Mouse (Mus musculus) heart, postnatal 0 days (tissue): Measurements from ENCODE around the gene Pon3. TPM values are rescaled to one million over a fixed set of nuclear protein-coding genes. Genes with fewer than 3 reads are reported as not detected.

Experiments used
- ATAC-seq: fragments of 200-750 bp; cut with Nextera tagmentation; 2 replicates; pipeline ENCODE4 v1.8.0; 2017; ENCODE audit warnings: low read depth, moderate number of reproducible peaks, moderate library complexity; ENCODE audit not compliant: insufficient read depth
- DNase-seq: peaks from one replicate; pipeline ENCODE4 v3.0.0-alpha.2; 2016; ENCODE audit warnings: low spot score
- H3K27ac ChIP-seq: fragments of 300-500 bp; sonication (generic); 2 replicates; pipeline ENCODE4 v1.5.1; 2014; ENCODE audit warnings: low read depth, mild to moderate bottlenecking
- H3K27me3 ChIP-seq: fragments of 300-500 bp; sonication (generic); 2 replicates; pipeline ENCODE4 v1.6.1; 2014; ENCODE audit warnings: low read length, mixed read lengths; ENCODE audit not compliant: control insufficient read depth, insufficient read depth
- H3K36me3 ChIP-seq: fragments of 300-500 bp; sonication (generic); replicated peaks from 2 replicates; pipeline ENCODE4 v1.6.1; 2014; ENCODE audit warnings: low read length, mixed read lengths; ENCODE audit not compliant: control insufficient read depth, insufficient read depth
- H3K4me1 ChIP-seq: fragments of 300-500 bp; sonication (generic); 2 replicates; pipeline ENCODE4 v1.6.1; 2014; ENCODE audit warnings: antibody characterized with exemption; ENCODE audit not compliant: control insufficient read depth, insufficient read depth
- H3K4me2 ChIP-seq: fragments of 300-500 bp; sonication (generic); 2 replicates; pipeline ENCODE4 v1.6.1; 2014; ENCODE audit warnings: low read depth, mild to moderate bottlenecking, low read length, moderate library complexity
- H3K4me3 ChIP-seq: fragments of 300-500 bp; sonication (generic); 2 replicates; pipeline ENCODE4 v1.5.1; 2014; ENCODE audit warnings: low read depth, low read length
- H3K9ac ChIP-seq: fragments of 300-500 bp; sonication (generic); replicated peaks from 2 replicates; pipeline ENCODE4 v1.6.1; 2014; ENCODE audit warnings: low read depth, low read length, mixed read lengths
- H3K9me3 ChIP-seq: fragments of 300-500 bp; sonication (generic); replicated peaks from 2 replicates; pipeline ENCODE4 v1.6.1; 2016; ENCODE audit warnings: low read length; ENCODE audit not compliant: control insufficient read depth
- CTCF ChIP-seq: IDR thresholded peaks from 2 replicates; pipeline ENCODE4 v1.5.1; 2016; ENCODE audit warnings: antibody characterized with exemption, control low read depth, low read depth
- EP300 ChIP-seq: IDR thresholded peaks from 2 replicates; pipeline ENCODE4 v1.6.1; 2016; ENCODE audit warnings: antibody characterized with exemption, low read depth
- WGBS: fragments of 180-500 bp; shearing (Covaris S2); extraction: QIAGEN DNeasy Blood & Tissue Kit; methylation state at CpG from one replicate; pipeline ENCODE4 v1.1.7; 2014; 5-methylcytosine and 5-hydroxymethylcytosine counted together
- polyA plus RNA-seq: library from polyadenylated mRNA; unstranded; fragments of >200 nt; fragmentation: Nextera tagmentation; extraction: Ambion mirVana; gene quantifications from 2 replicates; pipeline ENCODE4 v1.2.1, GENCODE M21; 2015
- total RNA-seq: library from RNA; depleted of rRNA; stranded (reverse); fragments of >200 nt; gene quantifications from 2 replicates; pipeline ENCODE4 v1.2.3, GENCODE M21; 2014; ENCODE audit warnings: low replicate concordance

Pon3 gene
- total and polyA plus RNA-seq, 2 experiments from 2014 or later = 50.0 to 51.8 TPM

DNA sequence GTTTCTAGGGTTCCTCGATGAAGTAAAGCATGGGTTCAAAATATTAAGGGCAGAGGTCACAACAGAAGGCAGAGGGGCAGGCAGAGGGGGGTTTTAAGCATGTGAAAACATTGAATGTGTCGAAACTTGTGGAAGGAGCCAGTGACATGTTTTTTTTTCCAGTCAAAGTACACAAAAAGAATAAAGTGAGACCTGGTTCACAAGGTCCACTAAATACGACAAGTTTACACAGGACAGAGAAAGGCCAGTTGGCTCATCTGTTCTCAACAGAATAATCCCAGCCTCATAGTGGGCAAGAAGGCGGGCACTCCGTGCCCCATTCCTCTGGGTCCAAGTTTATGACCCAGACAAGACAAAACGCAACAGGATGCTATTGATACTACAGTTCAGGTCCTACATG, 67.1 kb downstream of the Pon3 start:
- Histone ChIP-seq H3K27me3 (no peaks in the 10 kb centered on the region), H3K27ac (no peak overlapping the region), H3K4me2 (no peak overlapping the region), H3K9ac (no peak overlapping the region), H3K4me1 (no peaks in the 10 kb centered on the region), H3K36me3 (no peaks in the 10 kb centered on the region), H3K4me3 (no peak overlapping the region), H3K9me3 (no peaks in the 10 kb centered on the region)
- no peak for TF ChIP-seq CTCF
- no peak for TF ChIP-seq EP300
- DNase-seq = no peak
- no peak for ATAC-seq
- WGBS = 73% methylated on average over 6 of the region's 6 CpGs

- TF ChIP-seq CTCF = no peak
- no peak for TF ChIP-seq EP300
- no peaks in the 10 kb centered on the region for H3K4me1 ChIP-seq
- no peak overlapping the region for H3K4me3 ChIP-seq
- H3K27ac ChIP-seq = no peak overlapping the region
- no peaks in the 10 kb centered on the region for H3K27me3 ChIP-seq
- ATAC-seq (no peak), DNase-seq (no peak)
- no peak overlapping the region for H3K9ac ChIP-seq
- no peaks in the 10 kb centered on the region for H3K36me3 ChIP-seq
- no peak overlapping the region for H3K4me2 ChIP-seq
- 71% methylated on average over 5 of the region's 5 CpGs for WGBS
- no peaks in the 10 kb centered on the region for H3K9me3 ChIP-seq
Observed at GRCm38 (mm10) chr6:5188036-5188435, 68.0 kb downstream of the Pon3 start.

GRCm38 (mm10) chr6:5187586-5187985, 68.5 kb downstream of the Pon3 start:
- Histone ChIP-seq H3K4me1 (no peaks in the 10 kb centered on the region), H3K27ac (no peak overlapping the region), H3K9ac (no peak overlapping the region), H3K9me3 (no peaks in the 10 kb centered on the region), H3K4me3 (no peak overlapping the region), H3K36me3 (no peaks in the 10 kb centered on the region), H3K4me2 (no peak overlapping the region), H3K27me3 (no peaks in the 10 kb centered on the region)
- DNase-seq = no peak
- WGBS = 87% methylated on average over 6 of the region's 6 CpGs
- TF ChIP-seq CTCF = no peak
- no peak for TF ChIP-seq EP300
- no peak for ATAC-seq

DNA sequence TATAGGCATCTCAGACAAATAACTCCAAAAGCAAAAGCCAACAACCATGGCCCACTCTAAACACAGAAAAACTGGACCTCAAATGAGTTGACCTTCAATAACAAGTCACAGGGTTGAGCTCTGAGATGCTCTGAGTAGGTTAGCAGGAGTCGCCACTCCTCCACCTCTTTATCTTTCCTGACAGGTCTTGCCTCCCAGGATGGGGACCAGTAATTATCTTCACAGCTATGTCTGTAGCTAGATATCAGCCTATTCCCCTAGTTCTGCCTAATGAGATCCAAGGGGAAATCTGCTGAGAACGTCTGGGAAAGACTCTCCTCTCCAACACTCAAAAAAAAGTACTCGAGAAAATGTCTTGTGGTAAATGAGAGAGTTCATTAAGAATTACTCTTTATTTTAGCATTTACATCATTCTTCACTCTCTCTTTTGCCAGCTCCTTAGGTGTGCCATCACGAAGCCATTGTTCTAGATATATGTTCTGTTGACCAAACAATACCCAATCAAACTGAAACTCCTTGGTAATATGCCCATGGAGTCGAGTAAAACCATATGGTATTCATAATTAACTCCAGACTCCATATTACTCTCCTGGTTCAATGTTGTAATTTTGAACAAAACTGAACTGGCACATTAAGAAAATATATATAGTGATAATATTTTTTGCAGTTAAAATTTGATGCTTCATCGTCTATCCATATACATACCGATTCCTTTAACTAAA, 69.7 kb downstream of the Pon3 start:
- Histone ChIP-seq H3K4me2 (no peak overlapping the region), H3K4me3 (no peak overlapping the region), H3K36me3 (no peaks in the 10 kb centered on the region), H3K27ac (no peak overlapping the region), H3K9ac (no peak overlapping the region), H3K27me3 (no peaks in the 10 kb centered on the region), H3K9me3 (no peaks in the 10 kb centered on the region), H3K4me1 (no peaks in the 10 kb centered on the region)
- 69% methylated on average over 7 of the region's 7 CpGs for WGBS
- TF ChIP-seq EP300 (no peak), CTCF (no peak)
- ATAC-seq = no peak
- no peak for DNase-seq

GRCm38 (mm10) chr6:5180645-5181044, 75.4 kb downstream of the Pon3 start:
- Histone ChIP-seq H3K4me3 (no peak overlapping the region), H3K4me2 (no peak overlapping the region), H3K27ac (no peak overlapping the region), H3K36me3 (no peaks in the 10 kb centered on the region), H3K27me3 (no peaks in the 10 kb centered on the region), H3K4me1 (no peaks in the 10 kb centered on the region), H3K9ac (no peak overlapping the region), H3K9me3 (no peaks in the 10 kb centered on the region)
- 71% methylated on average over 5 of the region's 5 CpGs for WGBS
- no peak for ATAC-seq
- peak; percentile 23 for DNase-seq
- no peak for TF ChIP-seq CTCF
- TF ChIP-seq EP300 = no peak

DNA sequence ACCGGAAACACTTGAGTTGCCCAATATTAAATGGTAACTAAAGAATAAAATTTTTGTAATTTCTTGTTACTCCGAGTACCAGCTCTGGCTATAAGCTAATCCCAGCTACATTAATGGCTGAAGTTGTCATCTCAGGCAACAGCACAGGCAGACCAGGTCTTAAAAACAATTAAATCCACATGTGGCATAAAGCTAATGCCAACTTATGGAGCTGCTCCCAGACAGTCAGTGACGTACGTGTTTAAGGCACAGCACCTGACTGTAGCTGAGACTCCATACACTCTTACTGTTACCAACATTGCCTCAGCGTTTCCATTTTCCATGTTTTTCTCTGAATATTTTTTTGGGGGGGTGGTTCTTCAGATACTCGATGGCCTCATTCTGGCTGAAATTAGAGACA, 76.9 kb downstream of the Pon3 start:
- WGBS = 84% methylated on average over 6 of the region's 6 CpGs
- no peak for ATAC-seq
- H3K36me3 ChIP-seq = no peaks in the 10 kb centered on the region
- H3K27me3 ChIP-seq = no peaks in the 10 kb centered on the region
- H3K9ac ChIP-seq = no peak overlapping the region
- TF ChIP-seq EP300 (no peak), CTCF (no peak)
- H3K27ac ChIP-seq = no peak overlapping the region
- no peak overlapping the region for H3K4me2 ChIP-seq
- no peaks in the 10 kb centered on the region for H3K4me1 ChIP-seq
- no peak overlapping the region for H3K4me3 ChIP-seq
- no peaks in the 10 kb centered on the region for H3K9me3 ChIP-seq
- no peak for DNase-seq
